Mouse (Mus musculus) urinary bladder, postnatal 4 days (tissue): ENCODE measurements around the gene C2.
"Not testable (repeated sequence)": the region's sequence is repeated elsewhere in the genome, so short reads cannot be mapped to it uniquely, and the experiment has no call there.

Experiments
- DNase-seq, 2 experiments: peaks; one replicate each; pipeline ENCODE4 v3.0.0; 2021 to 2022; ENCODE audit warnings: low spot score in 2 of 2

The C2 gene

GRCm38 (mm10) chr17:34836155-34836855 is 61.8 kb downstream of the C2 start:
- no peak for DNase-seq

GRCm38 (mm10) chr17:34830776-34831175 is 67.3 kb downstream of the C2 start:
- not testable (repeated sequence) for DNase-seq

GRCm38 (mm10) chr17:34814818-34815370 is 83.2 kb downstream of the C2 start:
- DNase-seq: no peak

DNA sequence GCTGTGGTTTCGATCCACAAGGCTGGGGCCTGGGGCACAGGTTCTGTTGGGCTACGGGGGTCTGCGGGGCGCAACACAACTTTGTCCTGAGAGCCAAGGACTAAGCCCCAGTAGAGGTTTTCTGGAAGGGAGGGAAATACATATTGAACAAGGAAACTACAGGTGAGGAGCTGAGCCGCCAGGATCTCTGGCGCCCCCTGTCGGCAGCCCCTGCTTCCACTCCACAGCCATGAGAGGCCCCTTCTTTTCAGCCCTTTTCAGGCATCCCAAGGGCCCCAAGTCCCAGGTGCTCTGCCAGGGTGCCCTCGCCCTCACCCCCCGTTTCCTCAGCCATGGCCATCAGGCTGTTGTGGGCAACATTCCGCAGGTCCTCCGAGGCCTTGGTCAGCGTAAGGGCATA is 84.3 kb downstream of the C2 start:
- not testable (repeated sequence) for DNase-seq
